Mouse (Mus musculus): ENCODE measurements at regions not wholly inside any gene's neighbourhood (a gene's known extent, or its start where the extent isn't known, plus 50 kb on each side); places are given as distances from the start of the nearest gene placed in this dataset.

DNA sequence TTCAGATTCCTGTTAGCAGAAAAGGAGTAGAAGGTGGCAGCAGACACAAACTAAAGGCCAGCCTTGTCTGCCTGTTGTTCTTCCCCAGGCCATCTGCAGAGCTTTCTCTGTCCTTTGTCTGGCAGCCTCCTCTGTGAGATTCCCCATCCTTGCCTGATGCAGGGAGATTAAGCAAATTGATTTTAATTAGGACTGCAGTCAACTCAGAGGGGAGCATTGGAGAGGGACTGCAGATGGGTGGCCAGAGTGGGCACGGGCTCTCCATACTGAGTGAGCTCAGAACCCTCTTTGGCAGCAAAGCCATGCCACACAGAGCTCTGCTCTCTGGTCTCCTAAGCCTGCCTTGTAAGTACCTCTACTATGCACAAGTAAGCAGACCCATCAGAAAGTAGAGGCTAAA, 158.5 kb downstream of the Maf start:
- DNase-seq (ENCODE audit: low spot score) = peak; percentile 46

DNA sequence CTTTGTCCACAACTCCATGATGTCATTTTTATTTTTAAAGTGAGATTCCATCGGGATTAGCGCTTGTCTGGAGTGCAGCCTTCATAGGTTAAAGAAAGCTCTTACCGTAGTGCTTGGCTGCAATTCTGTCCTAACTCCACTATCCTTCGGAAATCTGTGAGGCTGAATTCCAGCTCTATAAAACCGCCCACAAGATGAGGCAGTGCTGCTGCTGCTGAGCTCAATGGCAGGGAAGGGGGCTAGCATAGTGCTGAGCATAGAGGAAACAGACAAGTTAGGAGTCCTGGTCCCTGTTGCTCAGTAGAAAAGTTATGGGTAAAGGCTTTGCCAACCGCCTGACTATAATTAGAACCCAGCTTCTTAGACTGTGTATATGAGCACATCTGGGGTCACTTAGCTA, 163.5 kb downstream of the Maf start:
- DNase-seq (ENCODE audit: low spot score) = no peak

DNA sequence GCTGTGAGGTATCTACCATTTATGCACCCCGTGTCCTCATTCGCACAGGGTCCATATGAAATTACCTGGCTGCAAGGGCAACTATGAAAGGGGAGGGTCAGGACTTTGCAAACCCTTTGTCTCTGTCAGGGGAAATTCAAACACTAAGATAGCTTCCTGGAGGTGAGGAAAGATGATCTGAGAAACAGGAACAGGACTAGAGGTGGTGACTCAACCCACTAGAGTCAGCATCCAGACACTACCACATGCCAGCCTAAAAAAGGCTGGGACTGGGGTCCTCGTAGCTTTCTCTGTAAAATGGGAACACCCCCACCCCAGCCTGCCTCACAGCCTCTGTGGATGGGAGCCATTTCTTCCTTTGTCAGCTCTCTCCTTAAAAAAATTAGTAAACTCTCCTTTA, 164.7 kb downstream of the Maf start:
- no peak for DNase-seq (ENCODE audit: low spot score)

DNA sequence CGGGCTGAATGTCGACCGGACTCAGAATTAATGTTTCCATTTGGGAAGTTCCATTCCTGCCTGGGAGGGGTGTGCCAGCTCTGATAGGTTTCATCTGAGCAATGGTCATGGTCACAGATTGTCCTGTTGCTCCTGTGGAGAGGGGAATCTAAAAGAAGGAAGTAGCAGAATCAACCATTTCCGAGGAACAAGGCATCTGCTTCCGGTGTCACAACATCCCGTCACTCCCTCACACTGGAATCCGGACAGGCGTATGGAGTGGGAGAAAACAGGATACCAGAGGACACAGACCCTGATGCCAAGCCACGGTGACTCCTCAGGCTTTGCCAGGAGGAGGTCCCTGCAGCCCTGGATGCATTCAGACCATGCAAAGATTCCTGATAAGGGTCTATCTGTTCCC, 168.0 kb downstream of the Maf start:
- no peak for DNase-seq (ENCODE audit: low spot score)

DNA sequence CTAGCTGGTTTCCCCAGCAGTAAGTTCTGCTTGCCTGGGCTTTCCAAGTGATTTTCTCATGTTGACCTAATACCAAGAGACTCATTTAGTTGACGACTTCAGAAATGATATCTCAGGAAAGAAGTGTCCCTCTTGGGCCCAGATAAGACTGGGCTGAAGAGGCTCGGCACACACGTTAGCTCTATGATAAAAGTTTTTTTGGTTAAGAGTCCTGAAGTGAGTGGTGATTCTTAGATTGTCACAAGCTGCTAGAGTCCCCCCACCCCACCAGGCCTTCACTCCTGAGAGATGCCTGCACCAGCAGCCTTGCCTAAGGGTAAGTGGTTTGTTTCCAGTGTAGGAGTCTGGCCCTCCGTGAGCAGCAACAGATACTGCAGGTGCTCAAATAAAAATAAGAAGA, 169.4 kb downstream of the Maf start:
- no peak for DNase-seq (ENCODE audit: low spot score)

DNA sequence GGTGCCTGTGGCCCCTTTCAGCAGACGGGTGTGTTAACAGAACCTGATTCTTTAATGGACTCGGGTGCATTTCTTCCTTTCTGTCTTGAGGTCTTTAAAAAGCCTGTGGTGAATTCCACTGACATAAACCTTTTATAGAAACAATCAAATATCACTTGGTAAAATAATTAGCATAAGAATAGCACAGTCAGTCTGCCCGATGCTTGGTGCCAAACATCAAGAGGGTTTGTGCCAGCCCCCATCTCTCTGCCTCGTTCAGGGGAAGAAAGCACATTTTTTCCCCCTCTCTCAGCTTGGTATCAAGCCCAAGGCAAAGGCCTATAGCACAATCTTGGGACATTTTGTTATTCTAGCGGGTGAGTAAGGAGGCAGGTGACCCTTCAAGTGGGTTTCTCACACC, 169.8 kb downstream of the Maf start:
- DNase-seq (ENCODE audit: low spot score) = no peak

DNA sequence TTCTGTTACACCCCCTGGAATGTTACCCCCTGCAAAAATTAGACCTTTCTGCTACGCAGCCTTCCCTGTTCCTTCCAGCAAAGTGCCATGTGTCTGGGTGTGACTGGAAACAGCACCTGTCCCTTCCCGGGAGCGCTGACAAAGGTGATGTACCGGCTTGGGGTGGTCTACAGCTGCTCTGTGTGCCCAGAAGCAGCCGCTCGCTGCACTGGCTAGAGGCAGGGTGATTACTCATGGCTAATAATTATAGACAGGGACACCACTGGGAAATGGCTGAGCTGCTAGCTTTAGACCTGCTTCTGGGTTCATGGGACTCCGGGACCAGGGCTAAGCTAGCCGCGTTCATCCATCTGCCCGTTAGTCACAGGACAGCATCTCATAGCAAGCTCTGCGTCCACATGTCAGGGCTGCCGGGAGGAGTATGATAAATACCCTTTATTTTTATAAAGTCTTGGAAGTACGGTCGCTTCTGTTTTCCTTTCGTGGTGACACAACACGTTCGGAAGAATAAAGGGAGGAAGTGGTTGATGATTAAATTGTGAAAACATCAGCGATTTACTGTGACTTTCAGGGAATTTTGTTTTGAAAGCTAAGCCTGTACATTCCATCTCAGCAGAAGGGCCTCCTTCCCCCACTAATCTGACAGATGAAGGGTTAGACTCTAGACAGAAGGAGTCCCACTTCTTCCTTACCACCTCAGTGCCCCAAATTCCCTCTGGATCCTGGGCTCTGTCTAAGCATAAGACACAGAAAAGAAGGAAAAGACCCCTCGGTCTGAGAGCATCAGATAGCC, 170.8 kb downstream of the Maf start:
- peak; percentile 62 for DNase-seq (ENCODE audit: low spot score)

DNA sequence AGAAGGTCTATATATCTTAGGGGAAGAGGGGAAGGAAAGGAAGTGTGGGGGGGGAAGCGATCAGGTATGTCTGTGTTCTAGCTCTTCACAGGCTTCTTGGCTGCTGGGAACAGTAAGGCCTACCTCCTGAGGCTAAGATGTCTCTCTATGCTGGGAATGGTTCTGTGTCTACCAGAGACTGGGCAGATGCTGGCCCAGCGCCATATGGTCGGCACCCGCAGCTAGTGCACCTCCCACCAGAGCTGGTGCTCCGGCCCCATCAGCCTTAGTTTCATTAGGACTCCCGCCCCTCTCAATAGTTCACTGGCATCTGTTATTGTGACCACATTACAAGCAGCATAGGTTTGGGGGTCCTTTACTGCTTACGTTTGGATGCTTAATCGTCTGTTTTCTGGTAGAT, 171.6 kb downstream of the Maf start:
- no peak for DNase-seq (ENCODE audit: low spot score)

DNA sequence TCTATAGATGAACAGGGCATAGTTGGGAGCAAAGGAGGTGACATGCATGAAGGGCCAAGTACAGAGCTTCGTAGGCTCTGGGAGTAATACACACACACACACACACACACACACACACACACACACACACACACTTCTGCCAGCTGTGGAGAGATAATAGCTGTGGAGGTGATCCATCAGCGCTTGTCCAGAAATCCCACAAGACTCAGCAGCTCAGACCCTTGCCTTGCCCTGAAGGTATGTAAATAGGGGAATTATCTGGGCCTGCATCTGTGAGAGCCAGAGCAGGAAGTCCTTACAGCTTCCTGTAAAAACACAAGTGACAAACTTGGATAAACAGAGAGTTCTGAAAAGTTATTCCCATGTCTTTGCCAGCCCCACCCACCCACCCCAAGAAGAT, 173.6 kb downstream of the Maf start:
- DNase-seq (ENCODE audit: low spot score) = no peak

DNA sequence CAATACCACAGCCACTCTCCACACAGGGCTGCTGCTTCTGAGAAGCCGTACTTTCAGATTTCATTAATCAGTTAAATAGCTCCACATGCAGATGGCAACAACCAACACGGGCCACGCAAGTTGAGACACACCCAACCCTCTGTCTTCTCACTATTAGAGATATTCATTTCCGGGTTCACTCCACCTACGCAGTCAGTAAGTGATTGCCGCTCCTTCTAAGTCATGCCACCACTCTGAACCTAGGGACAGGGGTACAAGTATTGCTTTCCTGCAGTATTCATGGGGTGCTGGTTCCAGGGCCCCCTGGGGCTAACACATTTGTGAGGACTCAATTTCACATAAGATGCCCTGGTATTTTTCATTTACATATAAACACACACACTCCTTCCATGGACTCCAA, 176.3 kb downstream of the Maf start:
- DNase-seq (ENCODE audit: low spot score) = no peak

DNA sequence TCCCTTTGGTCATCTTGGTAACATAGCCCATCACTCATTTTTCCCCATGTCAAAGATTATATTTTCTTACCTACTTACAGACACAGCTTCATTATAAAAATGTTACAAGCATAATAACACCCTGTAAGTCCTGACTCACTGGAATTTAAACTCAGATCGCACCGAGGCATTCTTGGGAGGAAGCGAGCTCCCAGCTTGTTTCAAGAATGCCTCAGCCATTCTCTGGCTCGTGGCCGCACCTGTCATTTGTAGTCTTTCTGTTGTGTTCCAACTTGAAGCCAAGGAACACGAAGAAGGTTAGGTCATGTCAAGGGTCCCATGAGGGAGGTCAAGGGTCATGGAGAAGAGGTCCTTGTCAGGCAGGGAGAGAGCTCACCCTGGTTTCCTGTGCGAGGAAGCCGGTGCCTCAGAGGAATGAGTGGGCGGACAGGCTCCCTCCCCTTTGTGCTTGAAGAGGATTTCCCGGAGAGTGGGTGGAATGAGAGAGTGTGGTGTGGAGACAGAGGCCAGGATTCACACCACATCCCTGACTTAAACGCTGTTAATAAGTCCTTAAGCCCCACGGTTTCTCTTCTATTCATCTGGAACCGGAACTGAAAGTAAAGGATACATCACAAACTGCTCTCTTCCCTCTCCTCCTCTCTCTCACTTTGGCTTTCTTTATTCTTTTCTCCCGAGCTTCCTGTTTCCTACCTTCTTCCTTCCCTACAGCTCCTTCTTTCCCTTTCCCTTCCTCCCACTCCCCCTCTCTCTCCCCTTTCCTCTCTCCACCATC, 177.8 kb downstream of the Maf start:
- no peak for DNase-seq (ENCODE audit: low spot score)

DNA sequence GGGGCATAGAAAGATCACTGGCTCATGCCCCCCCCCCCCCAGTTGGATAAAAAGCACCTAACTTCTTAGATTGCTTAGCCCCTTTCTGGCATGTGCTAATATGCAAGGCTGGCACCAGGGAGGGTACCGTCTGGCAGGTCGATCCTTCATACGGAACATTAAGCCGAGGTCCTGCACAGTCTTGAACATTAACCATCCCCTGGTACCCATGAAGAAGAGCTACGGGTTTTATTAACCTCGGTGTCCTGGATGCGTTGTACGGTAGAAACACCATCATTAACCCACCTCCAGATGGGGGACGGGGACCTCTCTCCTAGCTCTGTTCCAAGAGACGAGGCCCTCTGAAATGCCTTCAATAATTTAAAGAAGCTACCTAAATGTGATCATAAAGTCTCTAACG, 178.7 kb downstream of the Maf start:
- no peak for DNase-seq (ENCODE audit: low spot score)

DNA sequence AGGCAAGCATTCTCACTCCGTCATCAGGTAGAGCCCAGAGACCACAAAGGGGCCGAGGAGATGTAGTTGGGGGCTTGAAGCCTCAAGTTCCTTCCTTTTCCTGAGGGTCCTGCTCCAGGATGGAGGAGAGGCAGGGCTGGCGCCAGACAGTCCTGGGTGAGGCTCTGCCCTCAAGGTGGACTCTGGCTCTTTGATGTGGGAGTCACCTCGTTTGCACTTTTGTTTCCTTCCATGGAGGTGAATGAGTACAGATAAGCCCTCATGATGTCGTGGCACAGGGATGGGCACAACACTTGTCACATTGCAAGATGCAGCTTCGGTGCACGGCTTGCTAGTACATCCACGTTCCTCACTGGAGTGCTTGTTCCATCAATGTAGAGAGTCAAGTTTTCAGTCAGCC, 182.4 kb downstream of the Maf start:
- DNase-seq (ENCODE audit: low spot score) = no peak

DNA sequence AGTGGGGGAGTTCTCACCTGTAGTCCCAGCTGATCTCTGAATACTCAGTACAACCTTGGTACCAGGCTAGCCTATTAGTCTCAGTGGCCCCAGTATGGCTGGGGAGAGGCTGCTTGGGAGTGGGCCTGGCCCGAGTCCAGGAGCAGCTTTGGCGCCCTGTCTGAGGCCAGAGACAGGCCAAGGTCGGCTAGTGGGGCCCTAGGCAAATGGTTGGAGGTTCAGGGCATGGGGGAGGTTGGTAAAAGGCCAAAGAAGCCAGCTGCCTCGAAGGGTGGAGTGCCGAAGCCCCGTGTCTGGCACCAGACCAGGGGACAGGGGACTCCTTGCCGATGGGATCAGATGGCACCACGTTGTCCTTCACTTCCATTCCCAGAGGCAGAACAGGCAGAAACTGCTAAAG, 182.9 kb downstream of the Maf start:
- DNase-seq (ENCODE audit: low spot score) = no peak

DNA sequence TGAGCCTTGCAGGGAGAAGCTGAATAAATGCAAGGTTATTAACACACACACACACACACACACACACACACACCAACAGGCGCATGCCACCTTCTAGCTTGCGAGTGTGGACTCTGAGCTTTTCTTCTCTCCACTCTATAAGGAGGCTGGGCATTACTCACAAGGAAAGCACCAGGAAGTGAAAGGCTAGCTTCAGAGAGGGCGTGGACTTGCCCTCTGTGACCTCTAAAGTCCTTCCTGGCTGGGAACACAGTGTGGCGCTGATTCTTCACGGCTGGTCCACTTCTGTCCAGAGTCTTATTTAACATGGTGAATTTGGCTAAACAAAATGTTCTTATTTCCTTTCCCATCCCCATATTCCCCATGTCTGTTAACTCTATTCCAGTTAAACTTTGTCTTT, 185.1 kb downstream of the Maf start:
- no peak for DNase-seq (ENCODE audit: low spot score)

DNA sequence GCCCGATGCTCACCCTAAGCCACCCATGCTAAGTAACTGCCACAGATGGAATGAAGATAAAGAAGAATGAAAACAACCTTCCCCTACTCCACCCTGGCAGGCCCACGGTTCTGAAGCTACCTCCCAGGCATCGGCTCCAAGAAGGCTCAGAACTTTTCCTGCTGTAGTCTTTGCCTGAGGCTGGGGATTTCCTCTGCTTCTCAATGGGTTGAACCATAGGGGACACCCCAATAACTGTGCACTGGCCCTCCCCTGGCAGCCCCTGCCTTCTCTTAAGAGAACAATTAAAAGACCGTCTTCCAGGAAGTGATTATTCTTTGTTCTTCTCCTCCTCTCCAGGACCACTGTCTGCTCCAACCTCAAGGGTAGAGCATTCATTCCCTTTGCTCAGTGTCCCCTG, 191.9 kb downstream of the Maf start:
- no peak for DNase-seq (ENCODE audit: low spot score)

DNA sequence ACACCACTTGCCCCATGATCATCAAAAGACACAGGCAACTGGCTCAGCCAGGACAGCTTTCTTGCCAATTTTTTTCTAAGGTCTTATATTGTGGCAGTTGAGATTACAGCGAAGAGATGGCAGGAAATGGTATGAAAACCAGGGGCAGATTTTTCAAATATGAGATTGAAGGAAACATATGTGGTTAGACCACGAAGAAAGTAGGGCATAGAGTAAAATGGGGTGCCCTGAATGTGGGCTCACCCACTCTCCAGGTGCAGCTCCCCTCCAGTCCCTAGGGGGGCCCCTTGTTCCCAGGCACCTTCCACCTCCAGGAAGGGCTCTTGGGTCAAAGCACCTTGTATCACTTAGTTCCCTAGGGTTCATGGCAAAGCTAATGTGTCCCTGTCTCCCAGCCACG, 193.1 kb downstream of the Maf start:
- DNase-seq (ENCODE audit: low spot score) = no peak

DNA sequence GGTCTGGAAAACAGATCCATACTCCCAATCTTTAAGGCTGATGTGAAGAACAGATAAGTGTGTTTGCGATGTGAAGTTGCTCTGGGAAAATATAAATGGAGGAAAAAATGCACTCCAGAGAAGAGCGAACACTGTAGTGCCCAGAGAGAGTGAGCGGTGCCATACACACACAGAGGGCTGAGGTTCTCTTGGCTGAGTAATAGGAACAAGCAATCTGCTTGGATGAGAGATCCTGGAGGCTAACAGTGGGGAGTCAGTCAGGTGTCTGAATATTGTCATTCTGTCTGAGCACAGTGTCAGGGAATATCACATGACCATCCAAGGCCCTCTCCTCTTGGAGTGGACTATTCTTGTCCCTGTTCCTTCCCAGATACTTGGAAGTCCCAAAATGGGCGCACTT, 200.4 kb downstream of the Maf start:
- no peak for DNase-seq (ENCODE audit: low spot score)

DNA sequence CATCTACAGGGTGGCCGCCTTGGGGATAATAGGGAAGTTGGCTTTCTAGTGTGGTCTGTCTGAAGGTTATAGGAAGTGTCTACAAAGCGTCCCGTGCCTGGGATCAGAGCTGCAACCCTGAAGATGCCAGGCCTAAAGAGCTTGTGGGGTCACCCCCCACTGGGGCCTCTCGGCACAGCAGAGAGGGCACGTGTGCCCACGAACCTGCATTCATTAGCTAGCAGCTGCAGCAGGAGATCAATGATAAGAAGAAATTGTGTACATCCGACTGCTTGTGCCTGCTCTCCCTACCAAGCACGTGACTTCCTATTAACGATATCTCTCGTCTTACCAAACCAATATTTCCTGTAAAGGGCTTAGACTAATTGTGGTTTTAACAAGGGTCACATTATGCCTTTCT, 200.9 kb downstream of the Maf start:
- DNase-seq (ENCODE audit: low spot score) = no peak

DNA sequence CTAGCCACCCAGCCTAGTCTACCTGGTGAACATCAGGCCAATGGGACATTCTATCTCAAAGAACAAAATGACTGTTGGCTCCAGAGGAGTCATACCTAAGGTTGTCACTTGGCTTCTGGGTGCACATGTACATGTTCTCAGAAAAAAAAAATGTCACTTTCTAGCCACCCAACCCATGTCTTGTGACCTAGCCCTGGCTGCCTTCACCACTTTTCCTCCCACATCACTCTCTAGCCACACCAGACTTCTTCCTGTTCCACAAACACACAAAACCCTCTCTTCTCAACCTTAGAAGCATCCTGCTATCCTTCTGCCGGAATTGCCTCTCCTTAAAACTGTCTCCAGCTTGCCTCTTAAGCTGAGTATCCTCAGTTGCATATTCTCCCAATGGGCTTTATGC, 211.6 kb downstream of the Maf start:
- no peak for DNase-seq (ENCODE audit: low spot score)

DNA sequence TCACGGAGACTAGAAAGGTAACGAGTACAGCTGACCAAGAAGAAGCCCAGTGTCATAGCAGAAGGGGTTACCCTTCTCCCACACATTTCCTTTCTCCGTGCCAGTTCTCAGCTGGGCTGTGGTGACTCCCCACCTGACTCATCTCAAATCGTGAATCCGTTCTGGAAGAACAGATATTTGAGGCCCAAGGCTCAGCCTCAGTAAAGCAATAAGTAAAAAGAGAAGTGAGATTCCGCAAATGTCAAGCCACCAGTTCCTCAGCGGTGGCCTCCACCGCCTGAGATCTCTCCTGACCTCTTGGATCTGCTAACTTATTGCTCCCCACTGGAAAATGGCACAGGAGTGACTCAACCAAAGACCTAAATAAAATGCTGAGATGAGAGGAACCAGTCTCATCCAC, 213.2 kb downstream of the Maf start:
- no peak for DNase-seq (ENCODE audit: low spot score)

DNA sequence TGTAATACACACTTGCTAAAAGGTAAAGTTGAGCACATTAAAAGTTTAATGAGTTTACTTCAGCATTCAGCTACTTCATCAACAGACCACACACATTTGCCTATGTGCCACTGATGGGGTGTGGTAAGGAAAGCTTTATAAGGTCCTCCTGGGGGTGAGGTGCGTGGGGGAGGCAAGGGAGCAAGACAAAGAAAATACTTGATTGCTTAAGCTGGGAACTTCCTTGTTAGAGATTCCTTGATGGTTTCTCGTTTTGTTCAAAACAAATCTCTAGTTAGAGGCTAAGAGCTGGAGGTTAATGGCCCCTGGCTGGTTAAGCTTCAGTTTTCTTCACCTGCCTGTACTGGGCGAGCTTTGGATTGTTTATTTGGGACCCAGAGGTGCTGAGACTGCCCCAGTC, 220.7 kb downstream of the Maf start:
- DNase-seq (ENCODE audit: low spot score) = no peak

DNA sequence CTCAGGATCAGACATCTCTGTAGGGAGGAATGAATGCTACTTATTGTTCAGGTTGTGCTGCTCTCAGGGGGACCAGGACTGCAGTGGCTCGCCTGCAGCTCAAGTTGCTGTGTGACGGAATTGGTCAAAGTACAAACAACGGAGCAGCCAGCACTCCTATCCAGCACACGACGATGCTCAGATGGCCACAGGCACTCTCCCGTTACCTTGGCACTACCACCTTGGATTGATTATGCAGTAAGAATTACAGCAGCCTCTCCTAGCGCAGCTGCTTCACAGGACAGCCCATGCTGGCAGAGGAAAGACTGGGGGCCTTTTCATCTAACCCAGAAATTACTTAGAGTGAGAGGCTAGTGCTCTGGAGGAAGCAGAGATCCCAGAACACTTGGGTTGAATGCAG, 226.5 kb downstream of the Maf start:
- DNase-seq (ENCODE audit: low spot score) = no peak

Data from retina, embryonic 14.5 days (tissue).